Mouse (Mus musculus) megakaryocyte progenitor cell, adult 5-6 weeks (primary cell): ENCODE results near the gene Cbx8. TPM values are rescaled to one million over a fixed set of nuclear protein-coding genes. Genes with fewer than 3 reads are reported as not detected.
A peak's percentile ranks its signal among the peaks of the same experiment; 100 is the strongest.

Source experiments
- ATAC-seq: replicated peaks from 2 replicates; pipeline ENCODE4 v1.8.0; 2016; ENCODE audit warnings: mild to moderate bottlenecking, moderate TSS enrichment, inconsistent platforms; ENCODE audit not compliant: poor library complexity
- total RNA-seq, 2 experiments: library from RNA; stranded (forward) in 1 of 2; stranded (reverse) in 1 of 2; fragments of 157-497, 149-512 nt in 1 of 2; fragments of 200-1000 nt in 1 of 2; gene quantifications; 2 replicates each; pipeline versions ENCODE4 v1.2.3 to v1.2.4; 2015 to 2017

Cbx8 gene
- total RNA-seq, 2 experiments from 2014 or later = 1.9 to 3.6 TPM

- peak; percentile 85 for ATAC-seq
Measured at GRCm38 (mm10) chr11:118998540-118999265, 42.1 kb downstream of the Cbx8 start.

GRCm38 (mm10) chr11:118997182-118997581 lies 43.6 kb downstream of the Cbx8 start:
- no peak for ATAC-seq

- ATAC-seq = no peak
Measured at GRCm38 (mm10) chr11:118995448-118995847, 45.3 kb downstream of the Cbx8 start.

GRCm38 (mm10) chr11:118992781-118993180 lies 48.0 kb downstream of the Cbx8 start:
- peak; percentile 52 for ATAC-seq

- no peak for ATAC-seq
Measured at GRCm38 (mm10) chr11:118987999-118988398, 52.8 kb downstream of the Cbx8 start, which contains the start of gene Enpp7. Enpp7 (plus strand) TSS chr11:118988188.

Other genes with a start within 250 kb of the Cbx8 start
- gene Rbfox3, start 129.4 kb downstream of the Cbx8 start, total RNA-seq (2015) = not detected in 2 replicates
- gene Rbfox3, start 129.4 kb downstream of the Cbx8 start, total RNA-seq (2017) = not detected in 2 replicates
- gene Enpp7, start 52.8 kb downstream of the Cbx8 start, total RNA-seq (2015) = not detected in 2 replicates
- not detected in 2 replicates for gene Enpp7, start 52.8 kb downstream of the Cbx8 start, total RNA-seq (2017)
- 1.8 and 2.8 TPM in 2 replicates for gene Cbx2, start 18.0 kb downstream of the Cbx8 start, total RNA-seq (2015)
- gene Cbx2, start 18.0 kb downstream of the Cbx8 start, total RNA-seq (2017) = 3.0 and 3.2 TPM in 2 replicates
- 19.9 and 21.5 TPM in 2 replicates for gene Cbx4, start 45.3 kb upstream of the Cbx8 start, total RNA-seq (2015)
- gene Cbx4, start 45.3 kb upstream of the Cbx8 start, total RNA-seq (2017) = 24.8 and 25.4 TPM in 2 replicates
- 1.9 and 2.1 TPM in 2 replicates for gene Tbc1d16, start 187.5 kb upstream of the Cbx8 start, total RNA-seq (2015)
- gene Tbc1d16, start 187.5 kb upstream of the Cbx8 start, total RNA-seq (2017) = 2.1 and 3.0 TPM in 2 replicates
- gene Ccdc40, start 187.6 kb upstream of the Cbx8 start, total RNA-seq (2015) = 4.4 and 4.9 TPM in 2 replicates
- 11.2 and 14.3 TPM in 2 replicates for gene Ccdc40, start 187.6 kb upstream of the Cbx8 start, total RNA-seq (2017)
- gene Gaa, start 226.9 kb upstream of the Cbx8 start, total RNA-seq (2015) = 29.4 and 29.5 TPM in 2 replicates
- 25.2 and 26.9 TPM in 2 replicates for gene Gaa, start 226.9 kb upstream of the Cbx8 start, total RNA-seq (2017)